Mouse (Mus musculus) liver, adult (tissue): Measurements from ENCODE around the gene Dhdh.

Experiments used
- GATA4 ChIP-seq: IDR thresholded peaks from 2 replicates; pipeline ENCODE4 v1.6.1; 2014; ENCODE audit warnings: mild to moderate bottlenecking, low read length; ENCODE audit not compliant: insufficient replicate concordance

The Dhdh gene

GRCm38 (mm10) chr7:45519345-45520120 is 30.9 kb upstream of the Dhdh start:
- no peak for TF ChIP-seq GATA4

- TF ChIP-seq GATA4: no peak
These were observed 30.0 kb upstream of the Dhdh start for GRCm38 (mm10) chr7:45518618-45519017.

- no peak for TF ChIP-seq GATA4
These were observed 26.8 kb upstream of the Dhdh start for GRCm38 (mm10) chr7:45515436-45515835.

- no peak for TF ChIP-seq GATA4
These were observed 25.8 kb upstream of the Dhdh start for GRCm38 (mm10) chr7:45514411-45514810.

GRCm38 (mm10) chr7:45509912-45510787 is 21.5 kb upstream of the Dhdh start, which contains the start of gene Nucb1:
Gene Nucb1, minus strand, starts transcription at chr7:45510406.
- peak; percentile 93 for TF ChIP-seq GATA4

GRCm38 (mm10) chr7:45509181-45509882 is 20.7 kb upstream of the Dhdh start:
- TF ChIP-seq GATA4: no peak

GRCm38 (mm10) chr7:45508561-45508960 is 20.0 kb upstream of the Dhdh start:
- TF ChIP-seq GATA4: 0 out of 2 replicates have a peak, but pooled peaks have one; percentile 34

GRCm38 (mm10) chr7:45507583-45507982 is 19.0 kb upstream of the Dhdh start:
- TF ChIP-seq GATA4: no peak

- TF ChIP-seq GATA4: no peak
These were observed 9.8 kb upstream of the Dhdh start for GRCm38 (mm10) chr7:45498427-45498826.

GRCm38 (mm10) chr7:45494548-45494947 is 5.9 kb upstream of the Dhdh start:
- TF ChIP-seq GATA4: no peak

GRCm38 (mm10) chr7:45492951-45493350 is 4.3 kb upstream of the Dhdh start:
- TF ChIP-seq GATA4: no peak

- no peak for TF ChIP-seq GATA4
These were observed 3.7 kb upstream of the Dhdh start for GRCm38 (mm10) chr7:45492225-45492844.

- TF ChIP-seq GATA4: no peak
These were observed 2.7 kb upstream of the Dhdh start for GRCm38 (mm10) chr7:45491264-45491663.

- no peak for TF ChIP-seq GATA4
These were observed 2.2 kb upstream of the Dhdh start for GRCm38 (mm10) chr7:45490822-45491221.

GRCm38 (mm10) chr7:45489578-45489977 is 973 bp upstream of the Dhdh start:
- no peak for TF ChIP-seq GATA4

- TF ChIP-seq GATA4: no peak
These were observed 728 bp downstream of the Dhdh start for GRCm38 (mm10) chr7:45487861-45488292.
